Mouse (Mus musculus): ENCODE measurements around the gene Tcp10a.
"Not testable (repeated sequence)": the region's sequence is repeated elsewhere in the genome, so short reads cannot be mapped to it uniquely, and the experiment has no call there.

Tcp10a gene

DNA sequence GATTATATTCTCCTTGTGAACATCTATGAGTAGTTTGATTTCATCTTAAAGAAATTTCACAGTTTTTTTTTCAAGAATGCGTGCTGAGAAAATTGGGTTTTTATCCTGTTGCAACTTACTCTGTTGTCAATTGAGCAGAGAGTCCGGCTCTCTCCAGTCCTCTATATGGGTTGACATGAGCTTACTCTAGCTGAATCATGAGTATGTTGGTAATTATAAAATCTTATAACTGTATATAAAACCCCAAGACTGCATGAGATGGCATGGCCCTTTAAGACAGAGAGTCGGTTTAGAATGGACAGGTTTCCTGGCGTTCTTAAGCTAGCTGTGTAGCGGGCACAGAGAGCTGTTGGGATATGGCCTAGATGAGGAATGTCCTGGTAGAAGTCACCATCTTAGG, at the start of gene Tcp10a:
Gene Tcp10a (plus strand): TSS at position 301 of the 400 bp plus-strand sequence.
- TF ChIP-seq GATA4 (IDR thresholded peaks at IDR 0.05; ENCODE audit: insufficient replicate concordance, low read length), result not testable (repeated sequence)

DNA sequence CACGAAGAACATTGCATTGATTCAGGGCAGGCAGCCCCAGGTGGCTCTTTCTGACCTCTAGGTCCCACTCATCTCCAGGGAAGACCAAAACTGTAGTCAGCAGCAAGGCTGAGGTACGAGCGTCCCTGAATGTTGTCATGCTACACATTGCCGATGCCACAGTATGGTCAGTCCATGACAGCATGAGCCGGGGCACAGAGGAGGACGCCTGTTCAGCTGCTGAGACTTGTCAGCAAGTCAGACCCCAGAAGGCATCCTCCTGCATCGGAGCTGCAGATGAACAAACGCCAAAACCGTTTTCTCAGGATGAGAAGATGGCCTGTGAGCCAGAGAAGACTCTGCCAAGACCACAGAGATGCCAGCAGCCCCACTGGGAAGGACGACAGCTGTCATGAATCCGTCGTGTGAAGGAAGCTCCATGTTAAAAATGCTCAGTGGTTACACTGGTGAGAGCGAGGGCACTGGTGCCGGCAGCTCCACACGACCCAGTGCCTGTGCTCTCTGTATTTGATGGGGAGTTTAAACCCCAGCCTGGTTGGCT, 45.7 kb upstream of the Tcp10a start:
- no peak for TF ChIP-seq GATA4 (IDR thresholded peaks at IDR 0.05; ENCODE audit: insufficient replicate concordance, low read length)

DNA sequence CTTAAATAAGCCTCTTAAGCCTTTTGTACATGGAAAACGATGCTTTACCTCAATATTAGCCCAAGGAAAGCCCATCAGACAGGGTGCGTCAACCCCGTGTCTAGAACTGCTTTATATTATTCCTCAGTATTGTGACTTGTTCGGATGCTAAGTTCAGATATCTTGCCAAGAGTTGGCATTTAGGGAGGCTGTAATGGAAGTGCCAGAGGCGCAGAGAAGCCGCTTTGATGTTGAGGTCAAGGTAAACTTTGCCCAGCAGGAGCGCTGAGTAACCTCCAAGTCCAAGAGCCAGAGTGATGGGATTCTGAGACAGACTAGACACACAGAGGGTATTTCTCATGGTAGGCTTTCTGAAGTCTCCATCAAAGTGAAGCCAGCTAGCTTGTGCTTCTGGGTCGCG, 45.2 kb upstream of the Tcp10a start:
- TF ChIP-seq GATA4 (IDR thresholded peaks at IDR 0.05; ENCODE audit: insufficient replicate concordance, low read length), result no peak

DNA sequence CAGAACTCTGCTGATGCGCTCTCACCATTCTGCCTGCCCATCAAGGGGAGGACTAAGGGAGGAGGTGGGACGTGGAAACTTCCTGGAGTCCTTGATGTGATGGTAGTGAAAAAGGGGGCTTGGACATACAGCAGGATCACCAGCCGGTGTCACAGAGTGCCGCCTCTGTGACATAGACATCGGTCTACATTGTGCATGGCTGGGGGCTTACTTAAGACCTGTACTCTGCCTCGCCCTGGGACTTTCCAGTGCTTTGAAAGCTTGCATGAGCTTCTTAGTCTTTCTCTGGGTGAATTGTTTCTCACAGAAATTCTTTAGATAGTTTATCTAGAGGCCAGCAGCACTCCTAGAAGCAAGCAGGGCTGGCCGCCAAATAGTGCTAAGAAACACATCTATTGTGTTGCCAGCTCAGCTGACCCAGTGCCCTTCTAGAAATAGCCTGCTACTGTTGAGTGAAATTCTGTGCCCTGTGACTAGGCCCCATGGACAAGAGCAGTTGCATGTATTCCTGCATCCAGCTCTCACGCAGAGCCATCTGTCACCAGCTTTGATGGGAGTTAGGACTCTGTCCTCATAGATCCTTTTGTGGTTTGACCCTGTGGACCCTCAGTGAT, 40.0 kb upstream of the Tcp10a start:
- TF ChIP-seq GATA4 (IDR thresholded peaks at IDR 0.05; ENCODE audit: insufficient replicate concordance, low read length), result peak; percentile 84

DNA sequence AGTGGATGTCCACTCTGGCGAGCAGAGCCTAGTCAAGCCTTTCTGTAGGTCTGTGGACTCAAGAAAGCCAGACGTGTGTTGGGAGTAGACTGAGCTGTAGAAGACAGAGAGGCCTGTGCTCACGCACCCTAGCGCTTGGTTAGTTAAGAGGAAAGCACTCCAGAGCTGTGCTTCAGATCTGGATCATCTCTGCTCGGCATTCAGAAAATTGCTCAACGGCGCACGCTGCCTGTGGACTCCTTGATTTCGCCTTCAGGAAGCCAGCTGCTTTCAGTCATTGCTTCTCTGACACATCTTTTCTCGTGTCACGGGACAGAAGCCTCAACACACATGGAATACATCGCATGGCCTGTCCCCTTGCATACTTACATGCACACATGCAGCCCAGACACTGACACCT, 39.2 kb upstream of the Tcp10a start:
- TF ChIP-seq GATA4 (IDR thresholded peaks at IDR 0.05; ENCODE audit: insufficient replicate concordance, low read length), result no peak

DNA sequence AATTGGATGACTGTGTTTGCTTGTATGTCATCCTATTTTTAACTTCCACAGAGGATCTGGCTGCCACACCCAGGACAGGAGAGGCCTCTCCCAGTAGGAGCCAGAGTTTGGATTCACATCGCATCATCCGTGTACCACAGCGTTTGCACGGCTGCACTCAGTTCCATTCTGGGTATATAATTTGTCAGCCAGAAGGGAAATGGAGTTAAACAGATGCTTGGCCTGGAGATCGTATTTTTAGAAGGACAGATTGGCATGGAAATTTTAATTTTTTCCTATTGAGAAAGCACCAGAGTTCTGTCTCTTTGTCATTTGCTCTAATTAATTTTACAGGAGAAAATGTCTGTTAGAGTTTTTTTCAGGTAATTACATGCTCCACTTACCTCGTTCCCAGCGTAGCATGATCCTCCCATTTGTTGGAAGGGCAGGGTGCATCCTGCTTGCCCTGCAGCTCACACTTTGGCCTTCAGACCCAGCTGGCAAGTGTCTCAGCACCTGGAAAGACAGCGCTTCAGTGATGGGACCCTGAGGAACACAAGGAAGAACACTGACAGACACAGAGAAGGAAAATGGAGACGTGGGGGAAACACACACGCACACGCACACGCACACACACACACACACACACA, 37.9 kb upstream of the Tcp10a start:
- TF ChIP-seq GATA4 (IDR thresholded peaks at IDR 0.05; ENCODE audit: insufficient replicate concordance, low read length), result no peak

DNA sequence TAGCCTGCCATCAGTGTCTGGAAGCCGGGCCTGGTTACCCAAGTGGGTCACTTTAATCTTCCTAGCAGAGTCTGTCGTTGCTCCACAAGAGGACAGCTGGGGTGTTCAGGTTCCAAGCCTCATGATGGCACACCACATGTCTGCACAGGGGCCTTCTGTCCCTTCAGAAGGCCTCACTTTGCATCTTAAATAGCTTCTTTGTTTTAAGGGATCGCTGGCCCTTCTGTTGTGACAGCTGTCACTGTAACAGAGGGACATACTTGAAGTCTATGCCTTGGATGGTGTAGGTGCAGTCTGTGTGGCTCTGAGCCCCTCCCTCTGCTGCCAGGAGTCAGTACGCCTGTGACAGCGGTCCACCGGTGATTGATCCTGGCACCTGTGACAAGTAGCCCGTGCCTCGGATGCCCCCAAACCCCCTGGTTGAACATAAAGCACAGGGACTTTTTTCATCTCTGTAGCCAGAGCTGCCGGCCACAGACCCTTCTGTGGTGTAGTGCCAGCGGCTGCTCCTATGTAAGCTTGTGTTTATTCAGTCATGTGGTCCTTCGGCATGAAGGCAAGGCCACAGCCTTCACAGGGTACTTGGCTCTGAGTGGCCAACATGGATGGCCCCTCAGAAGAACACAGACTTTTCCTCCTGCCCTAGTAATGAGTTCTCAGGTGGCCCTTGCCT, 32.3 kb upstream of the Tcp10a start:
- TF ChIP-seq GATA4 (IDR thresholded peaks at IDR 0.05; ENCODE audit: insufficient replicate concordance, low read length), result no peak

DNA sequence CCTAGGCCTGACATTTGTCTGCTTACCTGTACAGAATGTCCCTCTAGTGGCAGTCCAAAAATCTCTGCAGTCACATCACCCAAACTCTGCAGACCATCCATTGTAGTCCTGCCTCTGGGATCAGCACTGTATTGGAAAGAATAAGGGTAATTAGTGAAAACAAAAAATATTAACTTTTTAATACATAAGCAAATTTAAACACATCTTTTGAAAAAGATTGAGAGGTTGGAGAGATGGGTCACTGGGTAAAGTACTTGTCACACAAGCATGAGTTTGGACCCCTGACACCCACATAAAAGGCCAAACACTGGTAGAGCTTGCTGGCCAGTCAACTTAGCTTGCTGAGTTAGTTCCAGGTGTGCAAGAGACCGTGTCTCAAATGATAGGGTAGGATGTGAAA, 28.1 kb downstream of the Tcp10a start, which contains the start of gene Ttll2:
Gene Ttll2 (minus strand): TSS at position 101 of the 400 bp plus-strand sequence.
- TF ChIP-seq GATA4 (IDR thresholded peaks at IDR 0.05; ENCODE audit: insufficient replicate concordance, low read length), result not testable (repeated sequence)

DNA sequence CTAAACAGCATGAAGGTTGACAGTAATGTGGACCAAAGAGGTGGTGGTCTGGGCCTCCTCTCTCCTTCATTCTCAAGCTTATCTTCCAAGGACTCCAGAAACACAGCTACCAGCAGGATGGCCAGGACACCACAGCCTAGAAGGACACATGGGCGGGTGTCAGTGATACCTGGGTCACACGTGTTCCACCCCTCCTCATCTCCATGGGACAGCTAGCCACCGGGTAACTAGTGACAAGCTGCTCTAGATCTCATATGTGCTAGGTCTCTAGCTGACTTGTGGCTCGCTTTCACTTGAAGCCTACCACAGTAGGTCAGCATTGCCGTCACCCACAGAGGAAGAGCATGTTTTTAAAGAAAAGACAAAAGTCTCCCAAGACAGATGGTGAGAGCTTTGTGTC, 47.4 kb downstream of the Tcp10a start, which contains the start of gene Gm49630:
Gene Gm49630 (minus strand): TSS at position 101 of the 400 bp plus-strand sequence.
- not testable (repeated sequence) for TF ChIP-seq GATA4 (IDR thresholded peaks at IDR 0.05; ENCODE audit: insufficient replicate concordance, low read length)

DNA sequence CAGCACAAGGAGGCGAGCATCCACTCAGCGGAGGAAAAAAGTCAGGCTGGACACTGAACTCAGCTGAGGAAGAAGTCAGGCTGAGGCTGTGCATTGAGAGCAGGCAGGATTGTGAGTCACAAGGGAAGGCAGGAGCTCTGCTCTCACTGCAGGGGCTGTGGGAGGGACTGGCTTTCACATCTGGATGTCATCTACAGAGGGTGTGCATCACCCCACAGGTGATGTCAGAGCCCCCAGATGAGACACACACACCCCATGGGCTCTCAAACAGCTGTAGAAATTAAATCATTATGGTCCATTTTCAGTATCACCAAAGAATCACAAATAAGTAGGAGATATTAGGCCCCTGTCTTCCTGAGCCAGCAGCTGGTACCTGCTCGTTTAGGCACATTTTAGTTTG, 60.9 kb downstream of the Tcp10a start, which contains the start of gene Unc93a2:
Gene Unc93a2 (minus strand): TSS at position 101 of the 400 bp plus-strand sequence.
- not testable (repeated sequence) for TF ChIP-seq GATA4 (IDR thresholded peaks at IDR 0.05; ENCODE audit: insufficient replicate concordance, low read length)
